Mouse (Mus musculus) limb, embryonic 15.5 days (tissue): ENCODE measurements around the gene Glis3. TPM values are rescaled to one million over a fixed set of nuclear protein-coding genes. Genes with fewer than 3 reads are reported as not detected.

Experiments
- ATAC-seq: fragments of 200-750 bp; cut with Nextera tagmentation; 2 replicates; pipeline ENCODE4 v1.8.0; 2017; ENCODE audit warnings: low read depth, moderate TSS enrichment; ENCODE audit not compliant: insufficient number of reproducible peaks, low FRiP score, low TSS enrichment
- H3K27ac ChIP-seq: fragments of 300-500 bp; sonication (generic); 2 replicates; pipeline ENCODE4 v1.5.1; 2015; ENCODE audit warnings: moderate library complexity, mild to moderate bottlenecking, inconsistent platforms
- H3K27me3 ChIP-seq: fragments of 300-500 bp; sonication (generic); 2 replicates; pipeline ENCODE4 v1.6.1; 2015; ENCODE audit warnings: inconsistent platforms
- H3K36me3 ChIP-seq: fragments of 300-500 bp; sonication (generic); 2 replicates; pipeline ENCODE4 v1.6.1; 2015; ENCODE audit warnings: inconsistent platforms
- H3K4me1 ChIP-seq: fragments of 300-500 bp; sonication (generic); 2 replicates; pipeline ENCODE4 v1.6.1; 2015; ENCODE audit warnings: inconsistent platforms
- H3K4me2 ChIP-seq: fragments of 300-500 bp; sonication (generic); 2 replicates; pipeline ENCODE4 v1.6.1; 2015; ENCODE audit warnings: mild to moderate bottlenecking, inconsistent platforms
- H3K4me3 ChIP-seq: fragments of 300-500 bp; sonication (generic); 2 replicates; pipeline ENCODE4 v1.5.1; 2015; ENCODE audit warnings: mild to moderate bottlenecking, inconsistent platforms
- H3K9ac ChIP-seq: fragments of 300-500 bp; sonication (generic); 2 replicates; pipeline ENCODE4 v1.6.1; 2015; ENCODE audit warnings: inconsistent platforms
- H3K9me3 ChIP-seq: fragments of 300-500 bp; sonication (generic); 2 replicates; pipeline ENCODE4 v1.6.1; 2016; ENCODE audit warnings: inconsistent platforms
- WGBS: fragments of 180-500 bp; shearing (Covaris S2); methylation state at CpG from one replicate; pipeline ENCODE4 v1.1.7; 2015; 5-methylcytosine and 5-hydroxymethylcytosine counted together
- polyA plus RNA-seq: library from polyadenylated mRNA; unstranded; fragments of >200 nt; fragmentation: Nextera tagmentation; extraction: Ambion mirVana; gene quantifications from 2 replicates; pipeline ENCODE4 v1.2.1, GENCODE M21; 2015

Gene Glis3
- 2.7 and 3.0 TPM in 2 replicates for polyA plus RNA-seq

DNA sequence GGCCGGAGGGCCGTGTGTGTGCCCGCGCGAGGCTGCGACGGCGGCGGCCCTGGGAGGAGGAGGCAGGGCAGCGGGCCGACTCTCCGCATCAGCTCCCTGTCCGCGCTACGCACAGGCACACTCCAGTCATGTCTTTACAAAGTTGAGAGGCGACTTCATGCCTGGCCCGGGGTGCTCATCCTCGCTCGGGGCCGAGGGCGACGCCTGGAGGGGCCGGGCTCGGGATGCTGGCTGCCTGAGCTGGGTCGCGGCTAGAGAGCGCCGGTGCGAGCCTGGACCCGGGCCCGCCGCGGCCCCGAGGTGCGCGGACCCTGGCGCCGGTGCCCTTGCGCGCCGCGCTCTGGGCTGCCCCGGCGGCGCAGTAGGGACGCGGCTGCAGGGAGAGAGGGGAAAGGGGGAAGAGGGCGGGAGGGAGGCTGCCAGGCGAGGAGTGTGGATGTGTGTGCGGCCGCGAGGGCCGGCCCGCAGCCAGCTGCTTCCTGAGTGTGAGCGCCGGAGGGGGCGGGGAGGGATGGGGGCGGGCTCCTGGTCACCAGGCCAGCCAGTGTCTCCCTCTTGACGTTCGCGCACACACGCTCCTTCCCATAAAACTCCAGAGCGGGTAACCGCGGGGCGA lies at the start of gene Glis3:
Glis3 (minus strand) TSS at position 302 of the 616 bp plus-strand sequence.
- Histone ChIP-seq H3K36me3 (no peaks in the 10 kb centered on the region), H3K4me3 (peak within 1 kb of the TSS; percentile 54), H3K27ac (peak within 1 kb of the TSS; percentile 65), H3K9ac (peak within 1 kb of the TSS; percentile 35), H3K4me1 (peaks cover 24% of the 10 kb centered on the region), H3K4me2 (peak within 1 kb of the TSS; percentile 93), H3K27me3 (peaks cover 10% of the 10 kb centered on the region), H3K9me3 (no peaks in the 10 kb centered on the region)
- peak; percentile 66 for ATAC-seq
- under 1% methylated on average over 53 of the region's 66 CpGs for WGBS

DNA sequence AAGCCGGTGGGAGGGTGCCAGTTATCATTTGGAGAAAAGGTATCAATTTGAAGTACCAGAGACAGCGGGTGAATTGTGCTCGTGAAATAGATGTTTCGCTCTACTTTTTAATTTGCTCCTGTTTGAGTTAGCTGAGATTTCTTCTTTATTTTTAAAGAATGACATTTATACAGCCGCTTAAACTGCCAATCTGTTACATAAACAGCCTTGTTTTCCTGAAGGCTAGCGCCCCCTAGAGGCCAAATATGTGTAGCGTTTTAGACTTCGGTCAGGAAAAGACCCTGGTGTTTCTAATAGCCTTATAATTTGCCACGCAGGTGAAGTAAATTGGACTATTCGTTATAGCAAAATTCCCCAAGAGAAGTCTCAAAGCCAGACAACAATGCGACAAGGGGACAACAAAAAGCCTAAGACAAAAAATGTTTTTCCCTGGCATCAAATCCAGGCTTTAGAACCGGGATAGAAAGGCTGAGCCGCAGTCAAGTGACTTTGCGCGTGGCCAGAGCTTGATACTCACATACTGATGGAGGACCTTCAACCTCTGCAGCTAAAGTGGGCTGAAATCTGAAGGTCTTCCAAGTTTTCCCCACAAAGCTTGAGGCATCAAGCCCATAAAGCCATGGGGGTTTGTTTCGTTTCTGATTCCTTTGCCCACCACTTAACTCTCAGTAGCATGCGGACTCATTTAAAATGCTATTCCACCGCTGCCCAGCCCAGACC lies 46.4 kb upstream of the Glis3 start:
- no peak for ATAC-seq
- no peaks in the 10 kb centered on the region for H3K9me3 ChIP-seq

DNA sequence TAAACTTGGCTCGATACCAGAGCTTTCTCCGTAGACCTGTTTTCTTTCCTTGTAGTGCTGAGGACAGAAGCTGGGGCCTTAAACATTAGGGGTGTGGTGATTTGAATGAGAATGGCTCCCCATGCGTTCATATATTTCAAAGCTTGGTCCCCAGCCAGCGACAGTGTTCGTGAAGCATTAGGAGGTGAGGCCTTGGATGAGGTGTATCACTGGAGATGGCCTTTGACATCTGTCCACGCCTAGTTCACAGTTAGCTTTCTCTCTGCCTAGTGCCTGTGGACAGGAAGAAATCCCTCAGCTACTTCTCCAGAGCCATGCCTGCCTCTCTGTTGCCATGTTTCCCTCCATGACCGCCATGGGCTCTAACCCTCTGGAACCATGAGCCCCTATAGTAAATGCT lies 44.8 kb upstream of the Glis3 start:
- H3K4me1 ChIP-seq: no peaks in the 10 kb centered on the region
- no peak overlapping the region for H3K27ac ChIP-seq
- H3K4me3 ChIP-seq: no peak overlapping the region
- H3K9me3 ChIP-seq: no peaks in the 10 kb centered on the region
- WGBS: 79% methylated on average over 7 of the region's 7 CpGs
- no peak overlapping the region for H3K4me2 ChIP-seq
- ATAC-seq: no peak
- no peak overlapping the region for H3K9ac ChIP-seq
- H3K36me3 ChIP-seq: no peaks in the 10 kb centered on the region
- no peaks in the 10 kb centered on the region for H3K27me3 ChIP-seq

More for the DNA sequence above, 46.4 kb upstream of the Glis3 start:
- 50% methylated on average over 18 of the region's 18 CpGs for WGBS
- H3K4me2 ChIP-seq: no peak overlapping the region
- H3K4me3 ChIP-seq: no peak overlapping the region
- H3K27ac ChIP-seq: no peak overlapping the region
- no peaks in the 10 kb centered on the region for H3K27me3 ChIP-seq
- H3K36me3 ChIP-seq: no peaks in the 10 kb centered on the region
- H3K9ac ChIP-seq: no peak overlapping the region
- no peaks in the 10 kb centered on the region for H3K4me1 ChIP-seq

DNA sequence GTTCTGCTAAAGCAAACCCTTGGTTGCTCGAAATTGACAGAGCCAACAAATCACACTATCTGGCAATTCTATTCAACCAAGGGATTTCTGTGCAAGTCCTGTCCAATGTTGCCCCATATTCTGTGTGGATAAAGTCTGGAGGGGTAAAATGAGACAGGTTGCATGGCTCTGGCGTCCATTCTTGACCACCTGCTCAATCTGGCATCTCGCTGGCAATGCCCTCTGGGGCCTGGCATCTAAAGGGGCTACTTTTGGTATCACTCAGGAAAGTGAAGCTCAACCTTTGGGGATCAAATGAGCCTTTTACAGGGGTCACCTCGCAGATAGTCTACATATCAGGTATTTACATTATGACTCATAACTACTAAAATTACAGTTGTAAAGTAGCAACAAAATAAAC lies 42.7 kb upstream of the Glis3 start:
- no peak overlapping the region for H3K9ac ChIP-seq
- no peaks in the 10 kb centered on the region for H3K27me3 ChIP-seq
- ATAC-seq: no peak
- H3K9me3 ChIP-seq: no peaks in the 10 kb centered on the region
- H3K27ac ChIP-seq: no peak overlapping the region
- H3K36me3 ChIP-seq: no peaks in the 10 kb centered on the region
- H3K4me1 ChIP-seq: no peaks in the 10 kb centered on the region
- no peak overlapping the region for H3K4me2 ChIP-seq
- no peak overlapping the region for H3K4me3 ChIP-seq
- 79% methylated on average over 4 of the region's 4 CpGs for WGBS

DNA sequence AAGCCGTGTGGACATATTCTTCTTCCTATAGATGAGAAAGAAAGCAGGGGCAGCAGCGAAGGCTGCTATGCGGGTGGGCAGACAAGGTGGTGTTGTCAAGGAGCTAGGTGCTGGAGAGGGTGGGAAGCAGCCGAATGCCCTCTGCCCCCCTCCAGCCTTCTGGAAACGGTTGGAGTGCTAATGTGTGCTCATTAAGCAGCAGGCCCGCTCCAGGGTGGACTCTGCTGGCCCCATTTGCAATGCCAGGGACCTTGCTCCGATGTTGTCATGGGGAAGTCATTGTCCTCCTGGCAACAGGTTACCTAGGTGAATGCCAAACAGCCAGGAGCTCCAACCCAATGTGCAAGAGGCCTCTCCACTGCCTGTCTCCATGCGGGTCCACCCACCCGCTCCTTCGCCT lies 42.0 kb upstream of the Glis3 start:
- H3K4me3 ChIP-seq: no peak overlapping the region
- ATAC-seq: no peak
- H3K27ac ChIP-seq: no peak overlapping the region
- 78% methylated on average over 10 of the region's 10 CpGs for WGBS
- H3K9me3 ChIP-seq: no peaks in the 10 kb centered on the region
- no peaks in the 10 kb centered on the region for H3K36me3 ChIP-seq
- H3K9ac ChIP-seq: no peak overlapping the region
- no peak overlapping the region for H3K4me2 ChIP-seq
- no peaks in the 10 kb centered on the region for H3K4me1 ChIP-seq
- no peaks in the 10 kb centered on the region for H3K27me3 ChIP-seq

DNA sequence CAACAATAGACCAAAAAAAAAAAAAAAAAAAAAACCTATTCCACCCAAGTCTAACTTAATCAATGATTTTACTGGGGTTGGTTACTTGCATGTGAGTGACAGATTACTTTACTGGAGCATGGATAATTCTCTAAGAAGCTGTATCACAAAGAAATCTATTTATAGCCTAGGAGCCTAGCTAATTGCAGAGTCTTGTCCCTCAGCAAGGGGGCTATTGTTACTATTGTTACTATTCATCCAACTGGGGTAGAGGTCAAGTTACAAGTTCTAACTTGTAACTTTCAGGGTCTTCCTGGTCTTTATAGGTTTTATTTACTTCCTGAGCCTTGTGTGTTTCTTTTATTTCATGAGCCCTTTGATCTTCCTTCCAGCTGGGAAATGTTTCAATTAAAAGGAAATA lies 40.1 kb upstream of the Glis3 start:
- Histone ChIP-seq H3K4me2 (no peak overlapping the region), H3K9me3 (no peaks in the 10 kb centered on the region), H3K27ac (no peak overlapping the region), H3K9ac (no peak overlapping the region), H3K27me3 (no peaks in the 10 kb centered on the region), H3K36me3 (no peaks in the 10 kb centered on the region), H3K4me3 (no peak overlapping the region), H3K4me1 (peaks cover 4% of the 10 kb centered on the region; the same call in 1 of the 2 replicates)
- ATAC-seq: no peak

DNA sequence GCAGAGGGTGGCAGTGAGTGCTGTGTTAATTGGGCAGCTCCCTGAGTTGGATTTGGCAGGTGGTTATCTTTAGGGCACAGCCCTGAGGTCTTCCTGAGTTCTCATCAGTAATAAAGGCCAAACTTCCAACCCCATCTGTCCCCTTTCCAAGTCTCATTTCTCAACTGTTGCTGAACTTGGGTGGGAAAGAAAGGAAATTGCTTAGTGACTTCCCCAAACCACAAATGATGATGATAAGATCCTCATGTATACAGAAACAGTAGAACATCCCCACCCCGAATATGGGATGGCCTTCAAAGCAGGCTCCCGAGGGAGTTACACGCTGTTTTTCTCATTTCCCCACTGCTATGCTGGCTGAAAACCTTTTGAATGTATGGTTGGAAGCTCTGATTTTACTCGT lies 34.8 kb upstream of the Glis3 start:
- WGBS: 72% methylated on average over 4 of the region's 4 CpGs
- peaks cover 4% of the 10 kb centered on the region; the same call in 1 of the 2 replicates for H3K4me1 ChIP-seq
- no peak overlapping the region for H3K4me3 ChIP-seq
- H3K27me3 ChIP-seq: no peaks in the 10 kb centered on the region
- H3K4me2 ChIP-seq: no peak overlapping the region
- H3K27ac ChIP-seq: no peak overlapping the region
- H3K9me3 ChIP-seq: no peaks in the 10 kb centered on the region
- ATAC-seq: no peak
- H3K36me3 ChIP-seq: no peaks in the 10 kb centered on the region
- H3K9ac ChIP-seq: no peak overlapping the region

DNA sequence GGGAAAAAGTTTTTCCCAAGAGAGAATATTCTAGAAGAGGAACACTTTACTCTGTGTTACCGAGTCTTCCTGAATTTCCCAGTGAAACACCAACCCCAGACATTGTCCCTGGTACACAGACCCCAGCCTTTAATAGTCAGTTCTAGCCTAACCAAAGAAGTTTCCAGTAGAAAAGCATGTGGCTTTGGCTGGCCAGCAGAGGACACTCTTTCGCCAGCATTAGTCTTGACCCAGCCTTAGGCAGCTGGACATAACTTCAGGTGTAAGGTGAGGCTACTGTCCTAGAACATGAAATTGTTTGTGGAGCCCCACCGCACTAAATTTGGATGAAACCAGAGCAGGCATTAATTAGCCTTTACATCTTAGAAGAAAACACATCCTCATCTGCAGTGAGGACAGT lies 17.8 kb upstream of the Glis3 start:
- 57% methylated on average over 3 of the region's 3 CpGs for WGBS
- Histone ChIP-seq H3K4me1 (no peaks in the 10 kb centered on the region), H3K36me3 (no peaks in the 10 kb centered on the region), H3K9ac (no peak overlapping the region), H3K27me3 (no peaks in the 10 kb centered on the region), H3K4me3 (no peak overlapping the region), H3K27ac (no peak overlapping the region), H3K4me2 (no peak overlapping the region), H3K9me3 (no peaks in the 10 kb centered on the region)
- no peak for ATAC-seq

DNA sequence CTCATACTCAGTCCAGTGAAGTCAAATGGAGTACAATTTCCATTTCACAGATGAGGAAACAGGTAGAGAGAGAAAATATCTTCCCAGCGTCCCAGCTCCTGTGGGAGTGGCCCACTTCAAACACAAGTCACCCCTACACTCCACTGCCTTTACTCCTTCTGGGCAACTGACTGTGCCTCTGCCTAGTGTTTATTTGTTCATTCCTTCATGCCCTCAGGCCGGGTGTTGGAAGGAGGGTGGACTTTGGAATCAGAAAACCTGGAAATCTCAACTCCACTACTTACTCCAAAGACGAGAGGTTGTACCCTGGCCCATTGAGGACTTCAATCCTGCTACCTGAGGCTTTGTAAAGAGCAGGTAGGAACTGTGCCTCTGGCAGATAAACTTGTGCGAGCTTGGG lies 6.5 kb upstream of the Glis3 start:
- no peak for ATAC-seq
- Histone ChIP-seq H3K36me3 (no peaks in the 10 kb centered on the region), H3K27ac (no peak overlapping the region), H3K4me1 (no peaks in the 10 kb centered on the region), H3K9me3 (no peaks in the 10 kb centered on the region), H3K4me2 (no peak overlapping the region), H3K4me3 (no peak overlapping the region), H3K9ac (no peak overlapping the region), H3K27me3 (no peaks in the 10 kb centered on the region)
- 64% methylated on average over 4 of the region's 4 CpGs for WGBS

DNA sequence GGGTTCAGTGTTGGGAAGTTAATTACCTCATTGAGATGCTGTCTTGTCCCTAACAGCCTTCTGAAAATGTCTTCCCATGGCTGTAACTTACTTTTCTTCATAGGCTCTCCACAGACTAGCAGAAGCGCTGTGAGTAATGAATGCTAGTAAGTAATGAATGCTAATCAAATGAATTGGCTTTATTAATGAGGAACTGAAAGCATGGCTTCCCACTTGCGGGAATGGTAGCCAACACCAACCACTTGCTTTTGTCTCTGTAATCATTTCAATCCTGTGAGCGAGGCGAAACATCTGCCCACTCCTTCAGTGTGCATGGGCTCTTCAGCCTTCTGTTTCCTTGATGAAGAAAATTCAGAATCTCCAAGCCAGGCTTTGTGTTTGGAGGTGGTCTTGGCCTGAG lies 5.6 kb upstream of the Glis3 start:
- Histone ChIP-seq H3K4me2 (no peak overlapping the region), H3K4me1 (no peaks in the 10 kb centered on the region; the same call in 1 of the 2 replicates), H3K9me3 (no peaks in the 10 kb centered on the region), H3K9ac (no peak overlapping the region), H3K36me3 (no peaks in the 10 kb centered on the region), H3K27me3 (no peaks in the 10 kb centered on the region), H3K4me3 (no peak overlapping the region), H3K27ac (no peak overlapping the region)
- 92% methylated on average over 4 of the region's 4 CpGs for WGBS
- no peak for ATAC-seq

DNA sequence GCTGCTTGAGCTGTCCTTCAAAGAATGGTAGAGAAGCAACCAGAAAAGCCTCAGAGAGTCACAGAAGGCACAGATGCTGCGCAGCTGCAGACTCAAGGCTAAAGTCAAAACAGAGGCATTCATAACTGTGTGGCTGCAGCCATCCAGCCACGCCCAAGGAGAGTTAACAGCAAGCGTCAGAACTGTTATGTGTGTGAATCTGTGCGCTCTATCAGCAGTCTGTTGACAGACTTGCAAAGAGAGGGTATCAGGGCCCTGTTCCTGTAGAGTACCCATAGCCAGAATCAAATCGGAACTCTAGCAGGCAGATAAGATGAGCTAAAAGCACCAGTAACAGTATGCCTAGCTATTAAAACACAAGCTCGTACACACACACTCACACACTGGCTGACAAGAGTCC lies 4.5 kb upstream of the Glis3 start:
- no peak overlapping the region for H3K9ac ChIP-seq
- no peak for ATAC-seq
- WGBS: 73% methylated on average over 6 of the region's 6 CpGs

DNA sequence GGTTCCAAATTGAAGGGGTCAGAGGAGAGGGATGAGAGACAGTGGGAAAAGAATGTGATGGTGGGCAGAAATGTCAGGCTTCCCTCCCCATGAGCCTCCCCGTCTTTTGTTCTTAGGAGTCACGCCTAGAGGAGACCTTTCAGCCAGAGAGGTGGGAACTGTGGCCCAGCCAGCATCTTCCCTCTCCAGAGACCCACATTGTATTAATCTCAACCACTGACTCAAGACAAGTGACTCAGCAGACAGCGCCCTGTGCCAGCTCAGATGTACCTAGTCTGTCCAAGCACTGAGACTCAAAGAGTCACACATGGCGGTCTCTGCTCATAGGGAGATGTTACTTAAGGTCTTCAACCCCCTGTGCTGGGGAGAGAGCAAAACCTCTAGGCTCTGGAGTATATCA lies 3.5 kb upstream of the Glis3 start:
- H3K4me3 ChIP-seq: no peak overlapping the region
- H3K27ac ChIP-seq: no peak overlapping the region
- no peak overlapping the region for H3K4me2 ChIP-seq
- peaks cover 15% of the 10 kb centered on the region for H3K4me1 ChIP-seq
- H3K36me3 ChIP-seq: no peaks in the 10 kb centered on the region
- ATAC-seq: no peak
- 93% methylated on average over 4 of the region's 4 CpGs for WGBS
- peaks cover 5% of the 10 kb centered on the region; the same call in 1 of the 2 replicates for H3K27me3 ChIP-seq
- H3K9ac ChIP-seq: no peak overlapping the region
- no peaks in the 10 kb centered on the region for H3K9me3 ChIP-seq

More for the DNA sequence above, 4.5 kb upstream of the Glis3 start:
- Histone ChIP-seq H3K4me3 (no peak overlapping the region), H3K27ac (no peak overlapping the region), H3K9me3 (no peaks in the 10 kb centered on the region), H3K36me3 (no peaks in the 10 kb centered on the region), H3K4me2 (no peak overlapping the region), H3K4me1 (peaks cover 7% of the 10 kb centered on the region; the same call in 1 of the 2 replicates), H3K27me3 (no peaks in the 10 kb centered on the region; the same call in 1 of the 2 replicates)
